Mouse (Mus musculus) hindbrain, embryonic 16.5 days (tissue): ENCODE data around the gene Hcn1. TPM values are rescaled to one million over a fixed set of nuclear protein-coding genes. Genes with fewer than 3 reads are reported as not detected.

Experiments
- ATAC-seq: fragments of 200-750 bp; cut with Nextera tagmentation; 2 replicates; pipeline ENCODE4 v1.8.0; 2017; ENCODE audit warnings: moderate TSS enrichment, moderate library complexity
- H3K27ac ChIP-seq: fragments of 300-500 bp; sonication (generic); 2 replicates; pipeline ENCODE4 v1.5.1; 2014; ENCODE audit warnings: low read depth, mild to moderate bottlenecking, control low read depth, low read length, moderate library complexity
- H3K27me3 ChIP-seq: fragments of 300-500 bp; sonication (generic); replicated peaks from 2 replicates; pipeline ENCODE4 v1.6.1; 2014; ENCODE audit warnings: low read length; ENCODE audit not compliant: control insufficient read depth, insufficient read depth
- H3K36me3 ChIP-seq: fragments of 300-500 bp; sonication (generic); 2 replicates; pipeline ENCODE4 v1.6.1; 2014; ENCODE audit warnings: mild to moderate bottlenecking, low read length, moderate library complexity, mixed read lengths; ENCODE audit not compliant: control insufficient read depth, insufficient read depth
- H3K4me1 ChIP-seq: fragments of 300-500 bp; sonication (generic); 2 replicates; pipeline ENCODE4 v1.6.1; 2014; ENCODE audit warnings: low read depth, low read length; ENCODE audit not compliant: control insufficient read depth, insufficient read depth
- H3K4me2 ChIP-seq: fragments of 300-500 bp; sonication (generic); 2 replicates; pipeline ENCODE4 v1.6.1; 2014; ENCODE audit warnings: mild to moderate bottlenecking, low read length, control low read depth, moderate library complexity
- H3K4me3 ChIP-seq: fragments of 300-500 bp; sonication (generic); 2 replicates; pipeline ENCODE4 v1.5.1; 2014; ENCODE audit warnings: mild to moderate bottlenecking, low read length, control low read depth, moderate library complexity
- H3K9ac ChIP-seq: fragments of 300-500 bp; sonication (generic); 2 replicates; pipeline ENCODE4 v1.6.1; 2014; ENCODE audit warnings: low read depth, mild to moderate bottlenecking, control low read depth, low read length, moderate library complexity
- H3K9me3 ChIP-seq: fragments of 300-500 bp; sonication (generic); 2 replicates; pipeline ENCODE4 v1.6.1; 2014; ENCODE audit warnings: mild to moderate bottlenecking, low read length, moderate library complexity; ENCODE audit not compliant: control insufficient read depth
- WGBS: fragments of 180-500 bp; shearing (Covaris S2); extraction: QIAGEN DNeasy Blood & Tissue Kit; methylation state at CpG from one replicate; pipeline ENCODE4 v1.1.7; 2014; 5-methylcytosine and 5-hydroxymethylcytosine counted together
- polyA plus RNA-seq: library from polyadenylated mRNA; unstranded; fragments of >200 nt; fragmentation: Nextera tagmentation; extraction: Ambion mirVana; gene quantifications from 2 replicates; pipeline ENCODE4 v1.2.1, GENCODE M21; 2015

The Hcn1 gene
- polyA plus RNA-seq, 1 experiment from 2014 or later = 1.6 TPM

DNA sequence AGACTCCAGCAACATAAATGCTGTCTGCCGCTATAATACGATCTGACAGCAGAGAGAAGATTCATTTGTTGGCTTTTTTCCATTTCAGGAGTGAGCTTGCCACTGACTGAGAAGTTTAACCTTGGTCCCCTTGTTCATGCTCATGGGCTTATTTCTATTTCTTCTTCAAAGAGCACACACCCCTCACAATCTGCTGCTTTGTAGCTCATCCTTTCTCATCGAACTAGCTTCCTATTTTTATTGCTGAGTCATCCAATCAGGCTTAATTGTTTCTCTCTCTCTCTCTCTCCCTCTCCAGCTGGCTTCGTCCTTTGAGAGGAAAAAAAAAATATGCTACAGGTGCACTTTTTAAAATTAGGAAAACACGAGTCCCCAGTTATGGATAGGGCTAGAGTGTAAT is 74.3 kb downstream of the Hcn1 start:
- no peak overlapping the region for H3K4me3 ChIP-seq
- no peaks in the 10 kb centered on the region for H3K36me3 ChIP-seq
- H3K9me3 ChIP-seq = no peaks in the 10 kb centered on the region
- WGBS = 72% methylated on average over 5 of the region's 5 CpGs
- ATAC-seq = no peak
- H3K27ac ChIP-seq = no peak overlapping the region
- no peaks in the 10 kb centered on the region for H3K4me1 ChIP-seq
- no peak overlapping the region for H3K4me2 ChIP-seq
- H3K9ac ChIP-seq = no peak overlapping the region
- no peaks in the 10 kb centered on the region for H3K27me3 ChIP-seq

DNA sequence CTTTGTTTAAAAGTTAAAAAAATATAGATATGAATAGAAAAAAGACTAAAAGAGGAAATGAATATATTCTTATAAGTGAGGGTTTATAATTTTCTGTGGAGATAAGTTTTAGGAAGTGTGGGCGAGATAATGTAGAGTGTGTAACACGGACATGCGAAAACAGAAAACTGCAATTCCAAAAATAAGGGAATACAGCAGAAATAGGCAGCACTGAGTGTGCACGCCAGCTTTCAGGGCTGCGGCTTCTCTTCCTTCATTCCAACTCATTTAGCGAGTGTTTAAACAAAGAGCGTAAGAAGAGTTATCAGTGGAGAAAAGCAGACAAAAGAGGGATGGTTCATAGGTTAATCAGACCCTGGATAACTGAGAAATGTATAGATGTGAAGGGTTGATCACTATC is 85.5 kb downstream of the Hcn1 start:
- H3K4me1 ChIP-seq = no peaks in the 10 kb centered on the region
- H3K27ac ChIP-seq = no peak overlapping the region
- 95% methylated on average over 7 of the region's 7 CpGs for WGBS
- no peak overlapping the region for H3K9ac ChIP-seq
- no peak overlapping the region for H3K4me2 ChIP-seq
- H3K4me3 ChIP-seq = no peak overlapping the region
- H3K36me3 ChIP-seq = no peaks in the 10 kb centered on the region
- no peaks in the 10 kb centered on the region for H3K27me3 ChIP-seq
- ATAC-seq = no peak
- H3K9me3 ChIP-seq = no peaks in the 10 kb centered on the region

DNA sequence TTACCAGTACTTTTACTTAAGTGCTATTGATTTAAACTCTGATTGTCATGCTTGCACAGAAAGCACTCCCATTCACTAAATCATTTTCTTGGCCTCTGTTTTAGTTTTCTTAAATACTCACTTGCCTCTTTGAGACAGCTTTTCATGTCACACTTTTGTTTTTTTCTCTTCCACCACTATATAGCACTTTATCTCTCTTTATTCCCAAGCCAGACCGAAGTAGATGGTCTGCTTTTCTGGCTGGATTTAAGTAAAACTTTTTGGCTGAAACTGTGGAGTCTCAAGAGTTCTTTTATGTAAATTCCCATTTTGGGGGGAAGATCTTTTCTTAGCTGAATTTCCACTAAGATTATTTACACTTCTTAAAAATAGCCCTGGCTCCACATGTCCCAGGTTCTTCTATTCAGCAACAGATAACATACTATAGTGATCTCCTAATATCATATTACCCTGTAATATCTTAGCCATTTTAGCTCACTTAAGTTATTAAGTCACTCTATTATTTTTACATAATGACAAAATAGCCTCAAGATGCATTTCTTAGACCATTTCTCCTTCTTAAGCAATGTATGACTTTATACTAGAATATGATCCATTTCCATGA is 92.7 kb downstream of the Hcn1 start:
- Histone ChIP-seq H3K4me3 (no peak overlapping the region), H3K9me3 (no peaks in the 10 kb centered on the region), H3K27ac (no peak overlapping the region), H3K4me1 (no peaks in the 10 kb centered on the region), H3K36me3 (no peaks in the 10 kb centered on the region), H3K4me2 (no peak overlapping the region), H3K9ac (no peak overlapping the region), H3K27me3 (no peaks in the 10 kb centered on the region)
- WGBS = 86% methylated on average over 1 of the region's 1 CpGs
- no peak for ATAC-seq

DNA sequence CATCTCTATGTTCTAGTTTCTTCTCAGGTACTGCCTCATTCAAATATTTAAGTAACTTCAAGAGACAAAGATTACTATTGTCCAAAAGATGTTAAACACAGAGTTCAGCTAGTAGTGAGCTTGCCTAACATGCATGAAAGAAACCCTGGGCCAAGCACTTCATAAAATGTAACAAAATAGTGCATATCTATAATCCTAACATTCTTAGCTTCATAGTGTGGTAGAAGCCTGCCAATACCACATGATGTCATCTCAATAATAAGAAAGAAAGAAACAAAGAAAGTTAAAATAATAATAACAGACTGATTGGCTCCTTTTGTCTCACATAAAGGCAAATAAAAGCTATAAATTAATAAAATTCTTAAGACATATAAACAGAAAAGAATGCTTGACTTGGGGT is 103.5 kb downstream of the Hcn1 start:
- Histone ChIP-seq H3K4me2 (no peak overlapping the region), H3K36me3 (no peaks in the 10 kb centered on the region), H3K27me3 (no peaks in the 10 kb centered on the region), H3K27ac (no peak overlapping the region), H3K9me3 (no peaks in the 10 kb centered on the region), H3K4me1 (no peaks in the 10 kb centered on the region), H3K4me3 (no peak overlapping the region), H3K9ac (no peak overlapping the region)
- no peak for ATAC-seq

DNA sequence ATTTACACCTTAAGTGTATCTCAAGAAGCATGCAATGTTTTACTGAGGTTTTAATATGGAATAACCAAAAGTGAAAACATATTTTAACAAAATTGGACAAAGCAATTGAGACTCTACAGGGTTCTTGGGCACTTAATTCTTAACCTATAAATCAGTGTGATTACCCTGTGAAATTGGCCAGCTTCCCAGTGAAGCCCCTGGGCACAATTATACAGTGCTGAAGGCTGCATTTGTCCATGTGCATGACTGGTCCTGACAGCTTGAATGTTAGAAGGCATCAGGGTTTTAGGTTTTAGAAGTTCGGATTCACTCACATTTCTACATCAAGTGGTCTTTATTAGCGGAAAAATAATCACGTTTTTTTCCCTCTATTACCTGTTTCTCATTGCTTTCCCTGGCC is 103.9 kb downstream of the Hcn1 start:
- 65% methylated on average over 3 of the region's 3 CpGs for WGBS
- no peaks in the 10 kb centered on the region for H3K36me3 ChIP-seq
- H3K4me2 ChIP-seq = no peak overlapping the region
- no peaks in the 10 kb centered on the region for H3K4me1 ChIP-seq
- H3K9ac ChIP-seq = no peak overlapping the region
- no peaks in the 10 kb centered on the region for H3K9me3 ChIP-seq
- ATAC-seq = peak; percentile 80
- H3K4me3 ChIP-seq = no peak overlapping the region
- no peaks in the 10 kb centered on the region for H3K27me3 ChIP-seq
- no peak overlapping the region for H3K27ac ChIP-seq

DNA sequence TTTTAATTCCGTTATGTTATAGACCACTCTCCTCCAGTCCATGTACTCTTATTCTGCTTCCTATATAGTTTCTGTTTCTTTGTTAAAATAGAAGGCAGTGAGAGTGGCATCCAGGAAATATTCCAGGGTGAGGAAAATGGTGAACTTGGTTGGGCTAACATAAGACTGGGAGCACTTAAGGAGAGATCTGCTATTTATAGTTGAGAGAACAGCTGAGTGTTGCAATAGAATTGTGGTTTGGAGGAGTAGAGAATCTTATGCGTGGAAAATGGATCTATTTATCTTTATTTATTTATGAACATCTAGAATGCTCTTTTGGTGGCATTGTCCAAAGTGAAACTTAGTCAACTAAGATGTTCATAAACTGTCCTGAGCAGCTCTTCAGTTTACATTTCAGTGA is 104.4 kb downstream of the Hcn1 start:
- no peak overlapping the region for H3K4me2 ChIP-seq
- H3K4me3 ChIP-seq = no peak overlapping the region
- 78% methylated on average over 2 of the region's 2 CpGs for WGBS
- H3K36me3 ChIP-seq = no peaks in the 10 kb centered on the region
- H3K27me3 ChIP-seq = no peaks in the 10 kb centered on the region
- no peak overlapping the region for H3K9ac ChIP-seq
- H3K27ac ChIP-seq = no peak overlapping the region
- no peaks in the 10 kb centered on the region for H3K4me1 ChIP-seq
- ATAC-seq = no peak
- H3K9me3 ChIP-seq = no peaks in the 10 kb centered on the region

DNA sequence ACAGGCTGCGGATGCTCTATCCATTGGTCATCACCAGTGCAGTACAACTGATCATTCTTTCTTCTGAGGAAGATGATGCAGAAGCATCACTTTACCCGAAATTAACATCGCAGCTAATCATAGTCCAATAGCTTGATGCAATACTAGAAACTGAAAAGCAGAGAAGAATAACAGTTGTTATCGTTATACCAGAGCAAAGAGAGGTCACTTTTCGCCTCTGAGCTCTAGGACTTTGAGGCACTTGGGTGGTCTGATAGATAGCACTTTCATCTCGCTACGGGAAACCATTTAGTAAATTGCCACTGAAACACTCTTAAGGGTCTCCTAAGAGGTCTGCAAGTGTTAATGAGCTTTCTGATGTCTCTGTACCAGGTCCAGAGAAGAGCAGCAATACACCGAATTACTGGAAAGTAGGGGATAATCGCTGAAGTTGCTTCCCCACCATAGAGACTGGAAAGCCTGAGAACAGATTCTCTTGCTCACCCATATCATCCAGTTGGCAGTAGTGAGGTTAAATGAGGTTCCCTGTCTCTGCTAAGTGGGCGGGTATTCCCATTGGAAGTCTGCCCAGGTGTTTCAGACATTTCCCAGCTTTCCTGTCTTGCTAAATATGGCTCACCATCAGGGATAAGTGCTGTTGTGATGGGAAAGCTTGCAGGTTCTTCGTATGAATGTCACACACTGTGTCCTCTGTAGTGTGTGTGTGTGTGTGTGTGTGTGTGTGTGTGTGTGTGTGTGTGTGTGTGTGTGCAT is 105.0 kb downstream of the Hcn1 start:
- 84% methylated on average over 11 of the region's 11 CpGs for WGBS
- no peak overlapping the region for H3K4me2 ChIP-seq
- no peak overlapping the region for H3K4me3 ChIP-seq
- no peaks in the 10 kb centered on the region for H3K9me3 ChIP-seq
- H3K36me3 ChIP-seq = no peaks in the 10 kb centered on the region
- no peaks in the 10 kb centered on the region for H3K27me3 ChIP-seq
- no peak for ATAC-seq
- no peak overlapping the region for H3K9ac ChIP-seq
- H3K4me1 ChIP-seq = no peaks in the 10 kb centered on the region
- H3K27ac ChIP-seq = no peak overlapping the region

DNA sequence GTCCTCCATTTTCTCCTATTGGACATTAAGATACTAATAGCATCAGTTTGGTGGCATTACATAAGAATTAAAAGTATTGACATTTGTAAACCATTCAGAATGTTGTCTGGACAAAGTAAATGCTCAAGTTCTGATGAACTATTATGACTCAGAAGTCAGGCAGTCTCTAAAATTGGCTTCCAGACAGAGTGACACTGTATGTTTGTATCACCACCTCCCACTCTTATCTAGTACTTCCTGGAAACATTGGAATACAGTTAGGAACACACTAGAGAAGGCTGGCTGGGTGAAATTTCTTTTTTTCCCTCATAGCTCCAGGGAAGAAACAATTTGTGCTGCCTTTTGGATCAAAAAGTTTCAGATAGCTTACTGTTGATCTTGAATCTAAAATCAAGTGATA is 108.7 kb downstream of the Hcn1 start:
- H3K36me3 ChIP-seq = no peaks in the 10 kb centered on the region
- no peak overlapping the region for H3K27ac ChIP-seq
- H3K4me1 ChIP-seq = no peaks in the 10 kb centered on the region
- no peaks in the 10 kb centered on the region for H3K9me3 ChIP-seq
- no peak overlapping the region for H3K4me2 ChIP-seq
- no peak overlapping the region for H3K9ac ChIP-seq
- no peak overlapping the region for H3K4me3 ChIP-seq
- no peaks in the 10 kb centered on the region for H3K27me3 ChIP-seq
- ATAC-seq = no peak

DNA sequence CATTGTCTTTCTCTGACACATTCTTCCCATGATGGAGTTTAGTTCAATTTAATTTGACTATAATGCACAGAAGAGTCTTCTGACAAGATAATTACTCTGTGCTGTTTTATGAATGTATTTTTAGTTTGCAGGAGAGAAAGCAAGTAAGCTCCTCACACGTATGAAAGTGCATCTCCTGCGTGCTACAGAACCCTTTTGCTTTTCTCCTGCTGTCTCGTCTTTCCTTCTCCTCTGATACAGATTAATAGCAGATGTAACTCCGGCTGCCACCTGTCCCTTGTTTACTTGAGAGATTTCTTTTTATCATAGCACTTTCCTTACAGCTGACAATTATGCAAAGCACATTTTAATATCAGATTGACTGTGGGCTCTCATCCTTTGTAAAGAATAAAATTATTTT is 120.0 kb downstream of the Hcn1 start:
- WGBS = 50% methylated on average over 4 of the region's 4 CpGs

More for the DNA sequence above, 120.0 kb downstream of the Hcn1 start:
- Histone ChIP-seq H3K27me3 (no peaks in the 10 kb centered on the region), H3K9me3 (no peaks in the 10 kb centered on the region), H3K4me3 (no peak overlapping the region), H3K9ac (no peak overlapping the region), H3K4me1 (no peaks in the 10 kb centered on the region), H3K4me2 (no peak overlapping the region), H3K36me3 (no peaks in the 10 kb centered on the region), H3K27ac (no peak overlapping the region)
- ATAC-seq = no peak
